Mouse (Mus musculus): ENCODE data around the gene Mtmr6.

The Mtmr6 gene

DNA sequence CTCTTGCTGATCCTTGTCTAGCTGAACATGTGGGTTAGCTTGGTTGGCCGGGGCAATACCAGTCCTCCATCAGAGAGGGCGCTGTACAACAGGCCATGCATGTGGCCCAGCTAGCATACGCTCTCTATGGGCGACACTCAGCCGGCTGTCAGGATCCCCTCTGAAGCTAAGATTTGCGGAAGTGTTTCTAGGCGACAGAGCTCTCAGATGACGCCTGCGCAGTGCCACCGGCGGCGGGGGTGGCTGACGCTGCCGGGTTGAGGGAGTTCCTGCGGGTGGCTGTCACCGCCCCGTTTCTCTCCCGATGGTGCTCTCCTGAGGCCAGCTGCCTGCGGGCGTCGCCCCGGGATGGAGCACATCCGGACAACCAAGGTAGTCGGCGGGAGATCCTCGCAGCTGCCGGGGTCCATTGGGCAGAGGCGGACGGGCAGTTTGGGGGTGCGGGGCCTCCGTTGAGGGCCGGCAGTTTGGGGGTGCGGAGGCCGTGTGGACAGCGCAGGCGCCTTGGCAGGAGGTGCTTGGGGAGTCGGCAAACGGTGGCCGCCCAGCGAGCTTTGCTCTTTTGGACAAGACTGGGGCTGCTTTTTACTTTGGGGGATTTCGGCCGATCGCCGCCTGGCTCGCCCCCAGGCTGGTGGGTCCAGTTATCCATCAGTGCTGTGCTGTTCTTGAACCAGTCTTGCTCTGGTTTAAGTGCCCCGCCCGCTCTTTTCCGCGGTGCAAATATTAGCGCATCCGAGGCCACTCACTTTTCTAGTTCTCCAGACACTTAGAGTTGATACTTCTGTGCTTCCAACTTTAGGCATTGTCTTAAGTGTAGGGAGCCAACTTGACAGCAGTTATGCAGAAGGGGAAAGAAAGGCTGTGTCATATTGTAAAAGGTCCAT, at the start of gene Mtmr6:
Mtmr6 (plus strand) TSS at position 239 of the 887 bp plus-strand sequence.
- DNase-seq (ENCODE audit: low read depth), result peak; percentile 97

DNA sequence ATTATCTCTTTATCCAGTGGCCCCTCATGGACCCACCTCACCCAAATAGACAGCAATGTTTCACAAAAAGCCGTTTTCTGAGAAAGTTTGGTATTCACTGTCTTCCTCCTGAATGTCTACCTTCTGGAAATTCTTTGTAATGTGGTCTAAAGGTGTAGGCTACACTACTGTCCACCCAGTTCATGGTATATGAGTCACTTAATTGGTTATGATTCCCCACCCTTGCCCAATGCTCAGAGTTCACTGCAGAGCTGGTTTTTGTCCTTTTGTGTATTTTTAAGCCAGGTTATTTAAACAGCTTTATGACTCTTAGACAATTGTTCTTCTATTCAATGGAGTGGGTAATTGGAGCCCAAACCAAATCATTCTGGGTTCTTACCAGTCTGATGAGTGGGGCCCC, 48.9 kb upstream of the Mtmr6 start:
- no peak for DNase-seq (ENCODE audit: low read depth)

DNA sequence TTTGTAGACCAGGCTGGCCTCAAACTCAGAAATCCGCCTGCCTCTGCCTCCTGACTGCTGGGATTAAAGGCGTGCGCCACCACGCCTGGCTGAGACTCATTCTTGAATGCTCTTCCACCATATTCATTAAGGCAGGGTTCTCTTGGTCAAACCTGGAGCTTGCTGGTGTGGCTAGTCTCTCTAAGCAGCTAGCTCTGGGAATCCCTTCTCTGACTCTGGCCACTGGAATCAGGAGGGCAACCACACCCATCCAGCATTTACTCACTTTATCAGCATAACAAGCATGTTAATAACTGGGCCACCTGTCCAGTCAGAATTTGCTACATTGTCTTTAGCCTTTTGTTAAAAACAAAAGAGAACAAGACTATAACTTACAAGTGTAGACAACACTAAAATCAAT, 47.4 kb upstream of the Mtmr6 start:
- no peak for DNase-seq (ENCODE audit: low read depth)

DNA sequence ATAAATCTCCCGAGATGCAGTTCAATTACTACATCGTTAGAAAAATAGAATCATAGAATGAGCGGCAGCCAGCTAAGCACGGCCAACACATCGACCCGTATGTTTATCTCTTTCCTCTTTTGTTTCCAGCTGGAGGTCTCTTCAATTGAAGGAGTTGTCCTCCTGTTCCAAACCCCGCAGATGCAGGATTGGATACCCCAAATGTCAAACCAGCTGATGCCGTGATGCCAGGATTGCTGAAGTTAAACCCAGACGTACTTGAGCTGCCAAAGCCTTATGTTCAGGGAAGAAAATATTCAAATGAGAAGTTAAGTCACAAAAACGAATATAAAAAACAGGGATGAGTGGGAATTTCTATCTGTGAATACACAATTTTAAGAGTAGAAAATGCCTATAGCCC, 45.1 kb upstream of the Mtmr6 start:
- DNase-seq (ENCODE audit: low read depth), result no peak

DNA sequence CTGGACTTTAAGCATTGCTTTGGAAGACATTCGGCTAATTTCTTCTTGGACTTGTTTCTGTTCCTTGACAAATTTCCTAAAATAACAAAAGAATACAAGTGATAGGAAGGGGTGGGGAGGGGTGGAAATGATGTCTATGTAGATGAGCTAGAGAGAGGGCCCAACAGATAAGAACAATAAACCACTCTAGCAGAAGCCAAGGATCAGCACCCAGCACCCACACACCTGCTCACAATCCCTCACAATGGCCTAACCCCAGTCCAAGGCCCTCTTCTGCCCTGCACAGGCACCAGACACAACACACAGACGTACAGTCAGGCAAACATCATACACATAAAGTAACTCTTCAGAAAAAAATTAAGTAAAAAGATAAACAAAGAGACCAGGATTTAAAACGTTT, 26.5 kb upstream of the Mtmr6 start:
- no peak for DNase-seq (ENCODE audit: low read depth)

DNA sequence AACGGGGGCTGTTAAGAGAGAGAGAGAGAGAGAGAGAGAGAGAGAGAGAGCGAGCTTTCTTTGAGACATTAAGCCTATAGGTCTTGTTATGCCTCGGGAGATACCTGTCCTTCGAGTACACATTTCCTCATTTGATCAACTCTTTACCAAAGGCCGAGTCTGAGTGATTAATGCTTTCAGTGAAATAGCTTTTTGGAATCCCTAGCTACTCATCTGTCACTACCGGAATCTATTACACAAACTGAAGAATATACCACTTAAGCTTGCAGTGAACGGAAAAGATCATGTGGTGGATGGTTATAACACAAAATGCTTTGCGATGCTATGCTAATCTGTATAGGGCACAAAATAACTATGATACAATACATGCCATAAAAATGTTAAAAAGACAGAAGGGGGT, 14.7 kb upstream of the Mtmr6 start:
- peak; percentile 5 for DNase-seq (ENCODE audit: low read depth)

DNA sequence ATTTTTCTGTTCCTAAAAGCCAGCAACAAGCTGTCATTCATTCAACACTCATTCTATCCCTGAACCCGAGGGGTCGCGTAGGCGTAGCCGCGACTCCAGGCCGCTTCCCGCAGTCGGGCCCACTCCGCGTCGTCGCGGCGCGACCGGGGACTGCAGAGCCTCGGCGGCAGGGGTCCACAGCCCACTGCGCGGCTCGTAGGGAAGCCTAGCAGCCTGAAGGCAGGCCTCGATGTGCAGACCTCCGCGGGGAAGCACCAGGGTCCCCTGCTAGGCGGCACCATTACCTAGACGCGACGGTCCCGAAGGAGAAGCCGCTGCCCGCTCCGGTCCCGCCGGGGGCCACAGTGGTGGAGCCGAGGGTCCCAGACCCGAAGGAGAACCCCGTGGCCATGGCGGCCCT, 14.1 kb upstream of the Mtmr6 start:
- DNase-seq (ENCODE audit: low read depth), result peak; percentile 45

DNA sequence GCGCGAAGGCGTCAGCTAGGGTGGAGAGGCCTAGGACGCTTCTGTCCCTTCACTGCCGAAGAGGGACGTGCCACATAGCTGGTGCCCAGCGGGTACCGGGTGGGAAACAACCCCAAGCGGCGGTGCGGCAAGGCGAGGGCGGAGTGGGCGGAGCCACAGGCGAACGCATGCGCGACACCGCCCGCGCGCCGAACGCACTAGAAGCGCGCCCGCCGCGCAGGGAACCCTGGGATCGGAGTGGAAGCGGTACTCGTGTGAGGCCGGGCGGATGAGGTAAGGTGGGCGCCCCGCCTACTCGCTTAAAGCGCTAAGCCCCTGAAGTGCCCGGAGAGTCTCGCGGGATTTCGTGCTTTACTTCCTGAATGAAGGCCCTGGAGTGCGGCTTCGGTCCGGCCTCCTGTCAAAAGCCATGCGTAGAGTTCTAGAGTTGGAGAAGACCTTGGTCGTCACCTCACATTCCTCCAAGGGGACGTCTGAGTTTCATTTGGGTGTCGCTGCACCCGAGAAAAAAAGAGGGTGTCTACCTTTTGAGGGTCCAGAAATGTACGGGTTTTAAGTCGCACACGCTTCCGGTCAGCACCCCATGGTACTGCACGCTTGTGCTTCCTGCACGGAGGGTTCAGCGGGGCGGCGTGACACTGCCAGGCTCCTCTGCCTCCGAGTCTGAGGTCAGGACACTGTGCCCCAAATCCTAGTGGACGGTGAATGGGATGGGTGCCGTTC, 13.6 kb upstream of the Mtmr6 start, which contains the start of the genes Nupl1 and Gm49336:
Nupl1 (minus strand) TSS at position 151 of the 723 bp plus-strand sequence.
Gm49336 (minus strand) TSS at position 227 of the 723 bp plus-strand sequence.
- peak; percentile 98 for DNase-seq (ENCODE audit: low read depth)

DNA sequence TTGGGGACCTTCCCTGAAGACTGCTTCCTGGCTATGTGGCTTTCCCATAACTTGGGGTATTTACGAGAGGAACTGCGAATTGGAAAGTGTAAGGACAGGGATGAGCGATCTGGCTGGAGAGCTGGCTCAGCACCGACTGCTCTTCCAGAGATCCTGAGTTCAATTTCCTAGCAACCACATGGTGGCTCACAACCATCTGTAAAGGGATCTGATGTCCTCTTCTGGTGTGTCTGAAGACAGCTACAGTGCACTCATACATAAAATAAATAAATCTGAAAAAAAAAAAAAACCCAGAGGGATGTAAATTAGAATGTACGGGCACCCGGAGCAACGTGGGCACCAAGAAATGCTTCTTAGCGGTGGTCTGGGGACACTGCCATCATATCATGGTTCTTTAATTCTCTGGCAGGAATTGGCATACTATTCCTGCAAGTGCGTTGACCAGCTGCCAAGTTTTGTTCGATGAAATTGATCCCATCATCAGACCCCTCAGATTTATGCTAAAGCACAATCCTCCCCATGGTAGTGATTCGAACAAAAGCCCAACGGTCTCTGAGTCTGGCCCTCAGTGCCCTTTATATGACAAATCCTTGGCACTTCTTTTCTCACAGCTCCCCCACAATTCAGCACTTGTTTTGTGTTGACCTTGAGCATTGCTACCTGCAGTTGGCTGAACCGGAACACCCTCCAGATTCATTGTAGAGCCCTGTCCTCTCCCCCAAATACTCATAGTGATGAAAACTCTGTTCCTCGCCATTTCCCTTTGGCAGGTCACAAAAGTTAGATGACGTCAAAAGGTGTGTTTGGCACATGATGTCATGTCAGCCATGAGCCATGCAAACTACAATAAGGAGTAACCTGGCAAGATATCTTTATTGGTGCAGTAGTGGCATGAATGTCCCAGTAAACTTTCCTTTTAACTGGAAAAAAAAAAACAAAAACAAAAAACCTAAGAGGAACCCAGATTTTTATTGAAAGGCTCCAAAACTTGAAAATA, 12.7 kb upstream of the Mtmr6 start:
- DNase-seq (ENCODE audit: low read depth), result peak; percentile 23

DNA sequence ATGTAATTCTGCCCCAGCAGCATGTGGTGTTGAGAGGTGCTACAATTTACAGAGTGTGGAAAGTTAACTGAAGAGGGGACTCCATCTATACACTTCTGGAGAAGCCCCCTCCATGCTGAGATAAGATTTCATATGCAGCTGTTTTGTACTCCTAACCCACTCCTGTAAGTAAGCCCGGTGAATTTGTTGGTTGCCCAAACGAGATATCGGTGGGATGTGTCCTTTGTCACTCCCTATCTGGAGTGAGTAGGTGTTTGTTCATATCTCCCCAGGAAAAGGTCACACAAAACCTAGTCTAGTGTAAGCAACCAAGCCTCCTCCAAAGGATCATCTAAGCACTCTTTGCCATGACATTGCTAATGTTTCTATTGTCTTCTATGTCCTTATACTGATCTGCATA, 11.6 kb upstream of the Mtmr6 start:
- no peak for DNase-seq (ENCODE audit: low read depth)

DNA sequence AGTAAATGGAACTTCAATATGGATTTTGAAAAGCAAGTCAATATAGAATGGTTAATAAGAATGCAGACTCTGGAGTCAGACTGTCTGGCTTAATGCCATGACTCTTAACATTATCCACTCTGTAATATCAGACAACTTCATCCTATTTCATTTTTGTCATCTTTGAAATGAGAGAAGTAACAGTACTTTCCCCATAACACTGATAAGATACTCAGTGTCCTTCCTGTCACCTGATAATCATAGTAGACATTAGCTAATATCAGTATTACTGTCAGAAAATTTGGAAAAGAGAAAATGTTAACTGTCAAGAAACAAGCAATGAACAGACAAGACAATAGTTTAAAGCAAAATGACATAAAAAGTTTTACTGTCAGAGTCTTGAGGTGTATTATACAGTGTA, 10.3 kb upstream of the Mtmr6 start:
- no peak for DNase-seq (ENCODE audit: low read depth)

DNA sequence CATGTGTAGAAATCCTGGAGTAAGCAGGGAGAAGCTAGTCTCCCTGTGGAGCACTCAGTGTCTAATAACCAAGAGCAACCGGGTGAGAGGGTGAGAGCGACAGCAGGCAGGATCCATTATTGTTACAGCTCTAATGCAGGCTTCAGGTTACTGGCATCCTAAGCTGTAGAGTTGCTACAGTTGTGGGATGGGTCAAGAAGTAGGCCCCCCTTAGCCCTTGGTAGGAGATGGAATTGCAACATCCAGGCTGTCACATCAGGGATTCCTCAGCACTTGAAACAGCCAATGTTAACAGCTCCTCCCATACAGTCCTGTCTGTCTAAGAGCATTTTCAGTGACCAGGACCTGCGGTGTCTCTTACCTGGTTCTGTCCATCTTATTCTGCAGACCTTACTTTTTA, 8.7 kb upstream of the Mtmr6 start:
- DNase-seq (ENCODE audit: low read depth), result peak; percentile 22

DNA sequence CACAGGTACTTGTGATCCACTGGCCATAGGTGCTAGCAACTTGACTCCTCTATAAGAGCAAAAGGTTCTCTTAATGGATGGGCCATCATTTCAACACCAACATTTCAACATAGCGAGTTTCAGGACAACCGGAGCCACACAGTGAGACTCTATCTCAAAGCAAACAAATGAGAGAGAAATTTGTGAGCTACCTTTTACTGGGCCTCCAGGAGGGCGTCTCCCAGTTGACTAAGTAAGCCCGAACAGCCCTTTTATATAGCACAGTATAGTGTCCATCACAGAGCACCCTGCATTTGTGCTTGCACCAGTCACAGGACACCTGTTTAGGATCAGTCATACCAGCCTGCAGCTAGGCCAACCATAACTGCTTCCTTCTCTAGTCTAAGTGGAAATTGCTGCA, 7.9 kb upstream of the Mtmr6 start:
- DNase-seq (ENCODE audit: low read depth), result no peak

DNA sequence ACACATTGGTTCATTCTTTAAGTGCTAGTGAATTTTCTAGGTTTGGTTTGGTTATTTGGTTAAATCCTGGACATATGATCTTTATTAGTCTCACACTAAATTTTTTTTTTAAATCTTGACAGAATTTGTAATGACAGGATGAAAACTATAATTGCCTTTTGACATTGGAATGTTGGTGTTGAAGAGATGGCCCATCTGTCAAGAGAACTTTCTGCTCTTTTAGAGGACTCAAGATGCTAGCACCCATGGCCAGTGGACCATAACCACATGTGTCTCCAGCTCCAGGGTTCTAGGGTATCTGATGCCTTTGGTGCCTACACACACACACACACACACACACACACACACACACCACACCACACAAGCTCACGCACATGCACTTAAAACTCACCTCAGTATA, 7.2 kb upstream of the Mtmr6 start:
- no peak for DNase-seq (ENCODE audit: low read depth)

DNA sequence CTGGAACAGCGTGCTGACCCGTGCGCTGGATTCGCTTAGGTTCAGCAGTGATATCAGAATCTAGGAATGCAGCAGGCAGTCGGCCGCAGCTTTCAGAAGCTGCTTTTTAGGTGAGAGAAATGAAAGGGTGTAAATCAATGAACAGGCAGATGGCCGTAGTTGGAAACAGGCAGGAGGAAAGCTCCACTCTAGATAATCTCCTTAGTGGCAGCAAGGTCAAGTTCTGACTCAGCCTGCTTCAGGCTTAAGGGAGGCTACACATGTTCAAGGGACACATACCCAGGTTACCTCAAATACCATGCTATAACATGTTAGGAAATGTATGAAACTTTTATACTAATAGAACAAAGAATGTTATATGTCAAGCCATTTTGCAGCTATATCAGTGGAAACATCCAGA, 2.7 kb upstream of the Mtmr6 start:
- no peak for DNase-seq (ENCODE audit: low read depth)

DNA sequence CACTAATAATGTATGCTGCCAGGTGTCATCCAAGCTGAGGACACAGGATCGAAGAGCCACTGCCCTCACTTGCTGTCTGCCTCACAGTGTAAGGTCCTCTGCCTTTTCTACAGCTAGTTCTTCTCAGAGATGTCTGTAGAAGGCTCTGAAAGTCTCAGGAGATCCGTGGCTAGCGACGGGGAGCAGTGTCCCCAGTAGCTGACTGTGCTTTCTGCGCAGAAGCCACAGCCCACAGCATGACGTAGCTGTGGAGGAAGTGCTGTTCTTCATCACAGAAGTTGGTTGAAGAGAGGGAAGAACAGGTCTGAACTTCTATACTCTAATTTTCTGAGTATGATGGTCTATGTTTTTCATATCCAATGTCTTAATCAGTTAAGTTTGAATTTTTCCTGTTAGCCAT, 4.3 kb downstream of the Mtmr6 start:
- no peak for DNase-seq (ENCODE audit: low read depth)

DNA sequence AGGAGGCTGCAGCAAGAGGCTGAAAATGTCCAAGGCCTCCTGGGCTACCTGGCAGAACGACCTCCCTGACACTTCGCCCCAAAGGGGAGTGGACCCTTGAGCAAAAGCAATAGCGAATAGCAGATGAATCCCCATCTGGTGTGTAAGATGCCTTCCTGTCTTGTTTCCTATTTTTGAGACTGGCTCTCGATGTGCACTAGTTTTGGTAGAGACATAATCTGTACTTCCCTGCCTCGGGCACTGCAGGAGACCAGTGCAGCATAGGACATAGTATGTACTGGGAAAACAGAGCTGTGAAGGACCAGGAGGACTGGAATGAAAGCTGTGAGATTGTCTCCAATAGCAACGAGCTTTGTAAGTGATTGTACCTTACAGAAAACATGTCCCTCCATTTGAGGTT, 8.3 kb downstream of the Mtmr6 start:
- no peak for DNase-seq (ENCODE audit: low read depth)

DNA sequence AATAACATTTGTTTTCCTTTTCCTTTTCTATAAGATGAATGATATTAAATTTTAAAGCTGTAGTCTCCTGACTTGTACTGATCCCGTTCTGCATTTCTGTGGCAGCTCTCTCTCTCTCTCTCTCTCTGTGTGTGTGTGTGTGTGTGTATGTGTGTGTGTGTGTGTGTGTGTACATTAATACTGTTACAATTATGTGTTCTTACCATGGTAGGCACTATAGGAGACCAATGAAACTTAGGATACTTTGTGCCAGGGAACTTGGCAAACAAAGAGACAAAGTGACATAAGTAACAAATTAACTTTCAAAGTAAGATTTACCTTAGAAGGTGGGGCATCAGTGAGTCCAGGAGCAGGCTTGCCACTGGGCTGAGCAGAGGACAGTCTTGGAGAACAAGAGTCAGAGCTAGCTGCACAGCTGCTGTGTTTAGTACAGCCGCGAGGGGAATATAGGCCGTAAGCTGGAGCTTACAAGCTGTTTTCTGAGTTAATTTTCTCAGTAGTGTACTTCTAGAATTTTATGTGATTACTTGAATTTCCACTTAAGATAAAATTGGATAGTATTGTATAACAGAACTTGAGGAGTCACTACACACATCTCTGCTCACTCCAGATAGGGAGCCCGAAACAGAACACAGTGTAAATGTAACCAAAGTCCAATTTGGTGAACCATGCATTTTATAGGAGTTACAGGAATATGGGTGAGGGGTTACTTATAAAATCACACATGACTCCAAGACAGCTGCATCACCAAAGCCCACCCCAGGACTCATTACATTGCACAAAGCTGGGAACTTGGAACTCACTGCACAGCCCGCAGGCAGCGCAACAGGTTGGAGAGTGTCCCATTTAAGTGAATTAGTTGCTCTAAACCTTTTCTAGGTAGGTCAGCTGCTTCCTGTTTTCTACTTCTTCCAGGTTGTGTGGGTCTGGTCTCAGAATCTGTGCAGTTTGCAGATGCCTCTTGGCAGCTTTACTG, 10.6 kb downstream of the Mtmr6 start:
- DNase-seq (ENCODE audit: low read depth), result no peak

DNA sequence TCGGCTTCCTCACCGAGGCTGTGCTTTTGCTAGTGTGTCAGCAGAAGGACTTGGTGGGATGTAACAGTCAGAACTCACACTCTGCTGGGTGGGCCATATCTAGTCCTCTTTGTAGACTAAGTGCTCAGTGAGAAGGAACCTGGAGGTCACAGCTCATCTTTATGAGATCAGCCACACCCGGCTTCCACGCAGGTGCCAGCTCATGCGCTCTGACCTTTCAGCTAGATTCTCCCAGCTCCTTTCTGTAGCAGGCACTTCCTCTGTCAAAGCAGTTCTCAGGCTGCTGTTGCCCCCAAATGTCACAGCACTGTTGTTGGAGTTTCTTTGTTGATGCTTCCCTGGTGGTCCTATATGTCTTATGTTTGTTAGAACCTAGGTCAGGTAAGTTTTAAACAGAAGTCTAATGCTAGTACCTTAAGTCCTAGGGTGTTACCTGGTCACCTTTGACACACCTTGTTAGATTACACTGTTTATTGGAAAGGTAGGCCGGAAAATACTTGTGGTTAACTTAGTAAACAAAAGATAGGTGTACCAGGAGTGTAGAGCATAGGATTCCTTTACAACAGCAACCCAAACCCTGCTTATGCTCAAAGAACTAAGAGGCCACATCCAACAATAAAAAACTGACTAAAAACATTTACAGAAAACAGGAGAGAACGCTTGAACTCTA, 21.3 kb downstream of the Mtmr6 start:
- DNase-seq (ENCODE audit: low read depth), result no peak

DNA sequence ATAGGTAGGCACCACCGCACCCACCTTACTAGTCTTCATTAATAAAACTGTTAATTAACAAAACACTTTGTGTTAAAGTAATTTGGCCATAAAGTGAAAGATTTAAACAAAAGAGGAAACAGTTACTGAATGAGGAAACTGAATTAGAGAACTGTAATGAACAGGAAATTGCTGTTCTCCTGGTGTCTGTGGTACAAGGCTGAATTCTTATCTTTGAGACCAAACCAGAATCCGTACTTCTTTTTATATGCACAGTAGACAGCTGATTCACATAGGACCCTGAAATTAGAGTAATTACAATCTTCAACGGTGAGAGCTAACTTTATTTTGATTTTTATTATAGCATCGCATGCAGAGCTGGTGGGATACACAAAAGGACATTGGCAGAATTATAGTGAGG, 25.3 kb downstream of the Mtmr6 start:
- no peak for DNase-seq (ENCODE audit: low read depth)
